Mouse (Mus musculus): ENCODE measurements around the gene Ift140. TPM values are rescaled to one million over a fixed set of nuclear protein-coding genes. Genes with fewer than 3 reads are reported as not detected.
A peak's percentile ranks its signal among the peaks of the same experiment; 100 is the strongest.

Ift140 gene
- polyA plus RNA-seq, 1 experiment from 2014 or later: 18.0 TPM

DNA sequence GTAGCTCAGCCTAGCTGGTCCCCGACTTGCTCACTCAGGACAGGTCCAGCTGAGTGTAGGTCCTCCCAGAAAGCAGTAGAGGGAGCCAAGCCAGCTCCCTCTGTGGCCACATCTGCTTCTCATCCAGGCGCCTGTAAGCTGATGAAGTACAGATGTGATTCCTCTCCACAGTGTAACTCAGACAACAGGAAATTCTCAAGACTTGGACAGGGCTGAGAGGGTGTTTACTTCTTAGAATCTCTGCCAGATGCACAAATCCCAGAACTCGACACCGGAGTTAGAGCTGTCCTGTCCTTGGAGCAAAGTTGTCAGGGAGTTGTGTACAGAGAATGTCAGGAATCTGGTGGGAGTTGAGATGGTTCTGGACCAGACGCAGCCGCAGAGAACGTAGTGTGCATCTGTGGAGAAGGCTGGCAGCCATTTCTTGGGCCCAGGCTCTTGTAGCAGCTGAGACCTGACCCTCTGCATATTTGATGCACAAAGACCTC, 67.6 kb downstream of the Ift140 start, which contains the start of gene Tmem204:
TSS of gene Tmem204 (minus strand) at position 148 of the 488 bp plus-strand sequence.
- H3K4me2 ChIP-seq: peak within 1 kb of the TSS; percentile 55
- 0 out of 2 replicates have a peak, but pooled peaks cover 4% of the 10 kb centered on the region for H3K36me3 ChIP-seq (ENCODE audit: insufficient read depth)
- no peak within 1 kb of the TSS for H3K4me3 ChIP-seq (ENCODE audit: low read depth, low read length)
- no peak within 1 kb of the TSS for H3K9ac ChIP-seq
- ATAC-seq (ENCODE audit: insufficient read depth) (peak; percentile 88), DNase-seq (peak; percentile 96)
- WGBS: 23% methylated on average over 7 of the region's 7 CpGs
- H3K27ac ChIP-seq (ENCODE audit: low read depth): peak within 1 kb of the TSS; percentile 98
- peak; percentile 75 for TF ChIP-seq CTCF (IDR thresholded peaks at IDR 0.05; ENCODE audit: low read depth)
- H3K9me3 ChIP-seq (ENCODE audit: low read depth, low read length): no peaks in the 10 kb centered on the region
- no peaks in the 10 kb centered on the region for H3K27me3 ChIP-seq (ENCODE audit: insufficient read depth, low read length)
- peaks cover 29% of the 10 kb centered on the region for H3K4me1 ChIP-seq (ENCODE audit: insufficient read depth)

DNA sequence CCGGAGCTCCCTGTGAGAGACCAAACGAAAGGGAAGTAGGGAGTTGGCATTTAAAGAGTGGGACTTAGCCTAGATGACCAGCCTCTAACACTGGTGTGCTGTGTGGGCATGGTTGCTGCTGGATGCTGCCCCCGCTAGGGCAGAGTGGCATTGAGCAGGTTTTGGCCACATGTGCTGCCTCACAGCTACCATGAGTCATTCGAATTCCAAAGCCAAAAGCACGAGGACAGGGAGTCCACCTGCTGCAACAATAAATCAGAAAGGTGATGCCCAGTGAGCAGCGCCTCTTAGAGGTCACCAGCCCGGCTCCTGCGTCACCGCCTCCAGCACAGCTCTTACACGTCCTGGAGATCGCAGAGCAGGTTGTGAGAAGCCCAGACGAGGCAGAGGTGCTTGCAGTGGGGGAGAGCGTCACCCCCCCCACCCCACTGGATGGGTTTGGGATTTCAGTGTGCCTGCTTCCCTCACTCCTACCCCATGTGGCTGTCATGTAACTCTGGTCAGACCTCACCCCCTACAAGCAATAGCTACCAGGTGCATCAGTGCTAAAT, 69.0 kb downstream of the Ift140 start:
- Histone ChIP-seq H3K4me1 (ENCODE audit: insufficient read depth) (peaks cover 22% of the 10 kb centered on the region), H3K36me3 (ENCODE audit: insufficient read depth) (0 out of 2 replicates have a peak, but pooled peaks cover 4% of the 10 kb centered on the region), H3K9ac (no peak overlapping the region), H3K27me3 (ENCODE audit: insufficient read depth, low read length) (no peaks in the 10 kb centered on the region), H3K27ac (ENCODE audit: low read depth) (peak overlapping the region; percentile 98), H3K4me3 (ENCODE audit: low read depth, low read length) (no peak overlapping the region), H3K9me3 (ENCODE audit: low read depth, low read length) (no peaks in the 10 kb centered on the region), H3K4me2 (no peak overlapping the region)
- whole genome bisulfite sequencing: 76% methylated on average over 13 of the region's 13 CpGs
- no peak for DNase-seq
- peak; percentile 20; the same call in 1 of the 2 replicates for TF ChIP-seq CTCF (IDR thresholded peaks at IDR 0.05; ENCODE audit: low read depth)
- no peak for ATAC-seq (ENCODE audit: insufficient read depth)

DNA sequence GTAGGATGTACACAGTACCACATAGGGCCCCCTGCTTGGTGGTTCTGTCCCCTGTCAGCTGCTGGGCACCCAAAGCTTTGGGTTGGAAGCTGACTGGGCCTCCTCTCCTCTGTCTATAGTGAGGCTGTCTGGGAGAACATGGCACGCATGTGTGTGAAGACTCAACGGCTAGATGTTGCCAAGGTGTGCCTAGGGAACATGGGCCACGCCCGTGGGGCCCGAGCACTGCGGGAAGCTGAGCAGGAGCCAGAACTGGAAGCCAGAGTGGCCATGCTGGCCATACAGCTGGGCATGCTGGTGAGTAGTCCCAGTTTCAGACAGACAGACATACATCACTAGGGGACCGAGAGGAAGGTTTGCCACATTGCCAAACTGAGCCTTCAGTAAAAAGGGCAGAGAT, 70.8 kb downstream of the Ift140 start:
- 0 out of 2 replicates have a peak, but pooled peaks cover 4% of the 10 kb centered on the region for H3K36me3 ChIP-seq (ENCODE audit: insufficient read depth)
- peaks cover 16% of the 10 kb centered on the region for H3K4me1 ChIP-seq (ENCODE audit: insufficient read depth)
- ATAC-seq (ENCODE audit: insufficient read depth): no peak

DNA sequence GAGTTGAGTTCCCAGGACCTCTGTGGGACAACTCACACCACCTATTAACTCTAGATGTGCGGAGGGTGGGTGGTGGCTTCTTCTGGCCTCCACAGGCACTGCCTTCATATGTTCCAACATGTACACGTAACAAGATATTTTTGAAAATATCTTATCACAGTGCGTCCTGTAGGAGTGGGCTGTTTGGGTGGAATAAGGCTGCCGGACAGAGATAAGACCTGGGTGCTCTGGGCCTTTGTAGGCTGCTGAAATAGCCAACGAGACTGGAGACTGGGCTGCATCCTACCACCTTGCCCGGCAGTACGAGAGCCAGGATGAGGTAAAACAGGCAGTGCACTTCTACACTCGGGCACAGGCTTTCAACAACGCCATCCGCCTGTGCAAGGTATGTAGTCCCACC, 73.3 kb downstream of the Ift140 start:
- 0 out of 2 replicates have a peak, but pooled peaks cover 4% of the 10 kb centered on the region for H3K36me3 ChIP-seq (ENCODE audit: insufficient read depth)
- H3K9ac ChIP-seq: 0 out of 2 replicates have a peak overlapping the region, but pooled peaks have one; percentile 26
- TF ChIP-seq CTCF (IDR thresholded peaks at IDR 0.05; ENCODE audit: low read depth): no peak
- 87% methylated on average over 10 of the region's 10 CpGs for WGBS
- peaks cover 4% of the 10 kb centered on the region; the same call in 1 of the 2 replicates for H3K4me1 ChIP-seq (ENCODE audit: insufficient read depth)
- DNase-seq: no peak
- peak overlapping the region; percentile 18; the same call in 1 of the 2 replicates for H3K4me2 ChIP-seq
- ATAC-seq (ENCODE audit: insufficient read depth): no peak
- H3K27me3 ChIP-seq (ENCODE audit: insufficient read depth, low read length): no peaks in the 10 kb centered on the region
- H3K4me3 ChIP-seq (ENCODE audit: low read depth, low read length): no peak overlapping the region; the same call in 1 of the 2 replicates
- 0 out of 2 replicates have a peak overlapping the region, but pooled peaks have one; percentile 18 for H3K27ac ChIP-seq (ENCODE audit: low read depth)
- no peaks in the 10 kb centered on the region for H3K9me3 ChIP-seq (ENCODE audit: low read depth, low read length)

More for the DNA sequence above, 70.8 kb downstream of the Ift140 start:
- DNase-seq: no peak
- Histone ChIP-seq H3K4me2 (no peak overlapping the region), H3K9me3 (ENCODE audit: low read depth, low read length) (no peaks in the 10 kb centered on the region), H3K27me3 (ENCODE audit: insufficient read depth, low read length) (no peaks in the 10 kb centered on the region), H3K4me3 (ENCODE audit: low read depth, low read length) (no peak overlapping the region), H3K9ac (no peak overlapping the region), H3K27ac (ENCODE audit: low read depth) (no peak overlapping the region)
- WGBS: 87% methylated on average over 7 of the region's 7 CpGs
- no peak for TF ChIP-seq CTCF (IDR thresholded peaks at IDR 0.05; ENCODE audit: low read depth)

DNA sequence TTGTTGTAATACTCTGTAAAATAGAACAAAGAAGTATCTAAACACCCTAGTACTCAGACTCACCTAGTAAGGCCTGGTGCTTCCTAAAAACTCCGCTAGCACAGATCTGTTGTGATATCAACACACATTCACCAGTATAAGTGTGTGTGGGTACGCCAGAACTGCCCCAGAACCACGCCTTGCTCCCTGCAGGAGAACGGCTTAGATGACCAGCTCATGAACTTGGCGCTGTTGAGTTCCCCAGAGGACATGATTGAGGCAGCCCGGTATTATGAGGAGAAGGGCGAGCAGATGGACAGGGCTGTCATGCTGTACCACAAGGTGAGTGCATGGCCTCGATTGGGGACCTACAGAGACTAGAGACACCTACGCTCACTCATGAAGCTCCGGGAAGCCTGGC, 74.6 kb downstream of the Ift140 start:
- 92% methylated on average over 10 of the region's 10 CpGs for WGBS
- H3K9me3 ChIP-seq (ENCODE audit: low read depth, low read length): no peaks in the 10 kb centered on the region
- H3K36me3 ChIP-seq (ENCODE audit: insufficient read depth): 0 out of 2 replicates have a peak, but pooled peaks cover 4% of the 10 kb centered on the region
- H3K4me3 ChIP-seq (ENCODE audit: low read depth, low read length): no peak overlapping the region
- no peak overlapping the region for H3K9ac ChIP-seq
- H3K27ac ChIP-seq (ENCODE audit: low read depth): no peak overlapping the region
- no peaks in the 10 kb centered on the region for H3K27me3 ChIP-seq (ENCODE audit: insufficient read depth, low read length)
- H3K4me2 ChIP-seq: no peak overlapping the region
- DNase-seq: no peak
- peaks cover 4% of the 10 kb centered on the region; the same call in 1 of the 2 replicates for H3K4me1 ChIP-seq (ENCODE audit: insufficient read depth)
- TF ChIP-seq CTCF (IDR thresholded peaks at IDR 0.05; ENCODE audit: low read depth): no peak
- no peak for ATAC-seq (ENCODE audit: insufficient read depth)

DNA sequence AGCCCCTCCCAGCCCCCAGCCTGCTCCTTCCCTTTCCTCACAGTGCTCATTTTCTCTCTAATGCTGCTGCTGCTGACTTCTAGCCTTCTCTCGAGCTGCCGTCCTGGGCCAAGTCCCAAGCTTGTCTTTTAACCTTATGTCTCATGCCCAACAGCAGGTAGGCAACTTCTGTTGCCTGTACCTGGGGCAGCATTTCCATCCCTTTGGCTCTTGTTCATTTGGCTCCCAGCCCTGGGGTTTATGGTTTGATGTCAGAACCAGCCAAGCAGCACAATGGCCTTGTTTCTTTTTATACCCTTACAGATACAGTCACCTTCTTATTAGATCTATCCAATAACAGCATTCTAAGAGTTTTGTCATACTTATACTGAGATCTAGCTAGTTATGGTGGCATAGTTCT, 80.3 kb downstream of the Ift140 start:
- Histone ChIP-seq H3K36me3 (ENCODE audit: insufficient read depth) (peaks cover 37% of the 10 kb centered on the region), H3K4me3 (ENCODE audit: low read depth, low read length) (no peak overlapping the region), H3K27ac (ENCODE audit: low read depth) (no peak overlapping the region), H3K4me2 (no peak overlapping the region), H3K9ac (no peak overlapping the region), H3K9me3 (ENCODE audit: low read depth, low read length) (no peaks in the 10 kb centered on the region), H3K4me1 (ENCODE audit: insufficient read depth) (no peaks in the 10 kb centered on the region), H3K27me3 (ENCODE audit: insufficient read depth, low read length) (no peaks in the 10 kb centered on the region)
- WGBS: 83% methylated on average over 2 of the region's 2 CpGs
- DNase-seq (no peak), ATAC-seq (ENCODE audit: insufficient read depth) (no peak)
- TF ChIP-seq CTCF (IDR thresholded peaks at IDR 0.05; ENCODE audit: low read depth): no peak

DNA sequence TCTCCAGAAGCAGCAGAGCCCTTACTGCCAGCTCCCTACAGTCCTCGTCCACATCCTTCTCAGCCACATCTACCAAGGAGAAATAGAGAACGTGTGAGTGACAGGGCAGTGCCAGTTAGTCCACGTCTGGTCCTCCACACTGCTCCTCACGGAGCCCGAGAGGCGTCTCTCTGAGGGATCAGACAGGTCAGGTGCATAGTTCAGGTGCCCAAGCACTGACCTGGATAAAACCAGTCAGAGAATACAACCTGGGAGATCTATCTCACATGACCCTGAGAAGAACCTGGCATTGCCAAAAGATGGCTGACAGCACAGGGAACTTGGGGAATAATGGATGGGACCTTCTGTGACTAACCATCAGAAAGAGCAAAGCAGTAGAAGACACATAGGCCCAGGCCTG, 84.2 kb downstream of the Ift140 start:
- 90% methylated on average over 6 of the region's 6 CpGs for WGBS
- Histone ChIP-seq H3K36me3 (ENCODE audit: insufficient read depth) (peaks cover 75% of the 10 kb centered on the region), H3K27ac (ENCODE audit: low read depth) (no peak overlapping the region), H3K4me1 (ENCODE audit: insufficient read depth) (no peaks in the 10 kb centered on the region), H3K4me3 (ENCODE audit: low read depth, low read length) (no peak overlapping the region), H3K4me2 (no peak overlapping the region), H3K27me3 (ENCODE audit: insufficient read depth, low read length) (no peaks in the 10 kb centered on the region), H3K9ac (no peak overlapping the region), H3K9me3 (ENCODE audit: low read depth, low read length) (no peaks in the 10 kb centered on the region)
- no peak for TF ChIP-seq CTCF (IDR thresholded peaks at IDR 0.05; ENCODE audit: low read depth)
- DNase-seq: no peak
- no peak for ATAC-seq (ENCODE audit: insufficient read depth)
